In the genomic region with DNA sequence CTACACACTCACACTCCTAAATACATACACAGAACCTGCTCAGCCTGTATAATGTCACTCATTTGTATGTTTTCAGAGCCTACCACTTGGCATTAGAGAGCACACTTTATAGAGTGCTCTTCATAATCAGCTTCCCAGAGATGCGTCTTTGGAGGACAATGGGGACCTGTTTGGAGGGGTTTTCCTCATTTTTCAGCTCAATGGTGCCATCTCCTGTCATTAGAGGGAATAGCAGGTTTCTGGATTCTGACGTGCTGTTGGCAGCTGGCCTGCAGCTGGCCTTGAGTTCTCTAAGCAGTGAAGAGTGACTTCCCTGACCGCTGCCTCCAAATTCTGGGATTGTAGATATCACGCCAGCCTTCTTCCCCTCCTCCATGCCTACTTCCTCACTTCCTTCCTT, we compare ENCODE assay signal across 8 mouse cellular contexts. TPM values are rescaled to one million over a fixed set of nuclear protein-coding genes. Genes with fewer than 3 reads are reported as not detected.
DNase-seq lines count a peak whose midpoint lies in the region; ATAC-seq and TF ChIP-seq lines count a peak whose summit lies in the region.

No protein-coding gene starts in this region.

- 9% methylated on average over 4 of the region's 4 CpGs for WGBS in bone marrow, adult 2 months
- WGBS in lung, embryonic 16.5 days, result 0% methylated on average over 4 of the region's 4 CpGs

- TF ChIP-seq RAD21 in MEL (IDR thresholded peaks at IDR 0.05; ENCODE audit: low read depth, low read length), result peak; percentile 90

- no peak for TF ChIP-seq EP300 in MEL (IDR thresholded peaks at IDR 0.05; ENCODE audit: low read depth in 1 of 2, low read length in 2 of 2)

- no peak overlapping the region for H3K4me2 ChIP-seq in lung, embryonic 16.5 days (ENCODE audit: low read depth, low read length)

- no peak overlapping the region for H3K27ac ChIP-seq in MEL (ENCODE audit: control insufficient read depth, low read depth, low read length)
- H3K27ac ChIP-seq in bone marrow, adult 2 months (ENCODE audit: control insufficient read depth, insufficient read depth, low read depth, low read length, poor library complexity), result no peak overlapping the region
- H3K27ac ChIP-seq in layer of hippocampus, adult 2 months, result no peak overlapping the region
- no peak overlapping the region for H3K27ac ChIP-seq in lung, embryonic 16.5 days (ENCODE audit: low read length)

- ATAC-seq in lung, embryonic 16.5 days (ENCODE audit: low read depth), result peak; percentile 75
- ATAC-seq in activated CD4-positive, CD25-positive, alpha-beta regulatory T cell, adult 4 months, result no peak

- no peaks in the 10 kb centered on the region for H3K9me3 ChIP-seq in MEL (replicated peaks; ENCODE audit: insufficient read depth, low read length)
- no peaks in the 10 kb centered on the region for H3K9me3 ChIP-seq in lung, embryonic 16.5 days (ENCODE audit: control insufficient read depth, low read length)

- H3K27me3 ChIP-seq in MEL (ENCODE audit: control insufficient read depth in 1 of 2, insufficient read depth in 2 of 2, low read length in 2 of 2), result peaks cover 6 to 9% of the 10 kb centered on the region in 2 experiments
- H3K27me3 ChIP-seq in lung, embryonic 16.5 days (ENCODE audit: control insufficient read depth, insufficient read depth, low read depth, low read length), result no peaks in the 10 kb centered on the region

- no peak for TF ChIP-seq POLR2A in MEL (IDR thresholded peaks at IDR 0.05; ENCODE audit: control insufficient read depth in 1 of 2, insufficient read depth in 1 of 2, low read depth in 1 of 2, low read length in 2 of 2, poor library complexity in 1 of 2)
- TF ChIP-seq POLR2A in bone marrow, adult 2 months (IDR thresholded peaks at IDR 0.05; ENCODE audit: borderline replicate concordance, control insufficient read depth, low read depth, low read length), result no peak

- H3K79me2 ChIP-seq in MEL (ENCODE audit: control insufficient read depth, insufficient read depth, low read length, poor library complexity), result no peaks in the 10 kb centered on the region

- peak; percentile 55 to 95 (median 86) for TF ChIP-seq CTCF in MEL (IDR thresholded peaks at IDR 0.05 in 2 of 3, conservative IDR thresholded peaks at IDR 0.05 in 1 of 3; ENCODE audit: control insufficient read depth in 1 of 3, insufficient read depth in 1 of 3, low read depth in 2 of 3, low read length in 3 of 3, poor library complexity in 1 of 3, severe bottlenecking in 1 of 3)
- peak; percentile 27; the same call in 1 of the 2 replicates for TF ChIP-seq CTCF in bone marrow, adult 2 months (IDR thresholded peaks at IDR 0.05; ENCODE audit: control insufficient read depth, insufficient read depth, low read length)
- TF ChIP-seq CTCF in layer of hippocampus, adult 2 months (conservative IDR thresholded peaks at IDR 0.05), result peak; percentile 92

- peak; percentile 82 for DNase-seq in MEL (ENCODE audit: low read depth, low spot score)
- DNase-seq in fibroblast of lung, adult 2 months (ENCODE audit: low read depth), result peak; percentile 79
- peak; percentile 59 for DNase-seq in heart, postnatal 25 days (ENCODE audit: low spot score)
- peak; percentile 35 to 46 for DNase-seq in layer of hippocampus, adult 2 months (ENCODE audit: low spot score in 2 of 2)
- DNase-seq in ovary, postnatal 14 days (ENCODE audit: low spot score), result peak; percentile 73

- H3K4me3 ChIP-seq in MEL (ENCODE audit: control insufficient read depth in 1 of 2, insufficient read depth in 1 of 2, low read depth in 2 of 2, low read length in 2 of 2), result no peak overlapping the region
- no peak overlapping the region for H3K4me3 ChIP-seq in bone marrow, adult 2 months (replicated peaks; ENCODE audit: control insufficient read depth, low read depth, low read length)
- no peak overlapping the region for H3K4me3 ChIP-seq in layer of hippocampus, adult 2 months
- H3K4me3 ChIP-seq in lung, embryonic 16.5 days (ENCODE audit: low read length), result no peak overlapping the region

- H3K4me1 ChIP-seq in MEL (ENCODE audit: control insufficient read depth in 1 of 2, insufficient read depth in 2 of 2, low read length in 2 of 2), result no peaks in the 10 kb centered on the region
- H3K4me1 ChIP-seq in bone marrow, adult 2 months (ENCODE audit: control insufficient read depth, insufficient read depth, low read length), result peaks cover 3% of the 10 kb centered on the region; the same call in 1 of the 2 replicates
- 0 out of 2 replicates have a peak, but pooled peaks cover 2% of the 10 kb centered on the region for H3K4me1 ChIP-seq in lung, embryonic 16.5 days (replicated peaks; ENCODE audit: control insufficient read depth, insufficient read depth, low read length)

- H3K9ac ChIP-seq in MEL (ENCODE audit: control insufficient read depth, low read depth, low read length, poor library complexity, severe bottlenecking), result no peak overlapping the region
- H3K9ac ChIP-seq in lung, embryonic 16.5 days (ENCODE audit: low read length), result no peak overlapping the region

- intact Hi-C loops in heart, postnatal 25 days (cut with DNase I), result loop anchor here (1.0 to 10.0 kb wide), 4 partner anchors 64 to 410 kb away; a partner anchor contains a TSS

- no peaks in the 10 kb centered on the region for H3K36me3 ChIP-seq in MEL (ENCODE audit: control insufficient read depth in 1 of 2, insufficient read depth in 2 of 2, low read length in 2 of 2)
- no peaks in the 10 kb centered on the region for H3K36me3 ChIP-seq in lung, embryonic 16.5 days (ENCODE audit: control insufficient read depth, insufficient read depth, low read length)

TF ChIP-seq in MEL, 35 proteins besides CTCF, POLR2A, EP300 and RAD21:
- TF ChIP-seq MYC (IDR thresholded peaks at IDR 0.05; ENCODE audit: low read depth, low read length) (no peak), NELFE (IDR thresholded peaks at IDR 0.05; ENCODE audit: low read depth, low read length) (no peak), SMC3 (IDR thresholded peaks at IDR 0.05; ENCODE audit: low read depth, low read length) (peak; percentile 86), BHLHE40 (IDR thresholded peaks at IDR 0.05; ENCODE audit: borderline replicate concordance, low read depth, low read length) (no peak), MAFK (IDR thresholded peaks at IDR 0.05; ENCODE audit: borderline replicate concordance, low read depth, low read length) (no peak), CHD2 (IDR thresholded peaks at IDR 0.05; ENCODE audit: low read length) (no peak), MAZ (IDR thresholded peaks at IDR 0.05; ENCODE audit: low read depth, low read length) (no peak), ELF1 (IDR thresholded peaks at IDR 0.05; ENCODE audit: low read depth, low read length) (no peak), MEF2A (IDR thresholded peaks at IDR 0.05; ENCODE audit: extremely low read depth, insufficient replicate concordance, low read depth, low read length, poor library complexity, severe bottlenecking) (no peak), MYB (IDR thresholded peaks at IDR 0.05; ENCODE audit: low read depth, low read length) (no peak), ZNF384 (IDR thresholded peaks at IDR 0.05; ENCODE audit: low read depth, low read length) (no peak; the same call in 1 of the 2 replicates), MXI1 (IDR thresholded peaks at IDR 0.05; ENCODE audit: low read depth, low read length) (no peak), ZC3H11A (IDR thresholded peaks at IDR 0.05; ENCODE audit: low read depth, low read length) (peak; percentile 53)

RNA-seq across cellular contexts. Expression of a gene that starts 29.1 kb away (rescaled TPM):
- 0.88 and 1.1 TPM in 2 replicates for total RNA-seq in MEL (2012; rRNA removed)
- polyA plus RNA-seq in MEL (2012; ENCODE audit: insufficient read depth in 1 of 2, insufficient read length in 2 of 2, low read depth in 1 of 2, low replicate concordance in 2 of 2, missing spikeins in 1 of 2), result 1 to 10 TPM in 1 of 2 experiments, not detected in 1; 7.9 TPM
- 6.5 and 7.5 TPM in 2 replicates for polyA plus RNA-seq in bone marrow, adult 2 months (2011; ENCODE audit: insufficient read depth, insufficient read length, low replicate concordance, missing spikeins)
- total RNA-seq in heart, postnatal 25 days (2021), result 10 to 100 TPM; 17.9 to 20.2 TPM
- total RNA-seq in layer of hippocampus, adult 2 months (2021), result 10 to 100 TPM; 11.0 to 12.1 TPM
- polyA plus RNA-seq in lung, embryonic 16.5 days (2015; fragmentation: Nextera tagmentation; extraction: Ambion mirVana), result 44.9 and 47.0 TPM in 2 replicates
- polyA plus RNA-seq in activated CD4-positive, CD25-positive, alpha-beta regulatory T cell, adult 4 months (2017; shearing (Covaris generic)), result under 1 TPM; 0.89 to 0.93 TPM

Comparison
In these comparisons a context has a peak if more than half of its experiments do, and no peak if none do; other contexts are left out.
1. CTCF ChIP-seq: peak in every context shown above with its lines; median percentile 92 in layer of hippocampus, adult 2 months; 86 in MEL; 27 in bone marrow, adult 2 months.